Mouse (Mus musculus) adrenal gland, postnatal 4 days (tissue): ENCODE measurements around the gene Meltf. TPM values are rescaled to one million over a fixed set of nuclear protein-coding genes. Genes with fewer than 3 reads are reported as not detected.
A peak's percentile ranks its signal among the peaks of the same experiment; 100 is the strongest.
"Not testable (repeated sequence)": the region's sequence is repeated elsewhere in the genome, so short reads cannot be mapped to it uniquely, and the experiment has no call there.

ENCODE experiments used
- DNase-seq, 2 experiments: peaks; one replicate each; pipeline ENCODE4 v3.0.0; 2021 to 2022; ENCODE audit warnings: low spot score in 2 of 2, mixed read lengths in 2 of 2
- total RNA-seq, 2 experiments: library from RNA; stranded (reverse); gene quantifications; 2 replicates each; pipeline ENCODE4 v1.2.3; 2021

The Meltf gene
- total RNA-seq, 2 experiments from 2014 or later: 0.17 TPM; not detected in 1

DNA sequence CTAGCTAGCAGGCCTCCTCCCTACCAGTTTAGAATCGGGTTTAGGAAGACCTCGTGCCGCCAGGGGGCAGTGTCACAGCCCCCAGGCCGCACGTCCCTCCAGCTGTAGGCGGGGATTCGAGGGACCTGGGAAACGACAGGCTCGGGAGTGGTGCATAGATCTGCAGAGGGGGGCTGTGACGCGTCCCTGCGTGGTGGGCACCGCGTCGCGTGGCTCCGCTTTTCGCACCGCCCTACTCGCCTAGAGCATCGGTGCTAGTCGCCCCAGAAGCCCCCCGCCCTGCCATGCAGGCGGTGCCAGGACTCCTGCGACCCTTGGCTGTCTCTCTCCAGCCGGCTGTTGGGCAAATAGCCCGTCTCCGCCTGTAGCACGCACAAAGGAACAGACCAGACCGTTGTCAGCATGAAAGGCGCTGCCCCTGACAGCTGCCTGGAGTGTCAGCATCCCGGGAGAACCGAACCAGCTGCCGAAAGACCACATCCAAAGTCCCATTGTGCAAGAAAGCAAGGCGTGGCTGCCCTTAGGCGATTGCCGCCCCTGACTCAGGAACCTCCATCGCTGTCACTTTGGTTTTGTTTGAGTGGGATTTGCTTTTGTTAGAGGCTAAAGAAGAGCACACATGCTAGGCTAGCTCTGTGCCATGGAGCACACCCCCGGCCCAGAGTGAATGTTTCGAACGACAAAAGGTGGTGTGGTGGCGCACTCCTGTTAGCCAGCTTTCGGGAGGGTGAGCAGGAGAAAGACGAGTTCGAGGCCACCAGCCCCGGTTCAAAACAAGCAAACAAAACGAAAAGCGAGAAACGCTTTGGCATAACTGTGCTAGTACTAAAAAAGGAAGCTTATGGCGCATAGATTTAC lies 54.5 kb downstream of the Meltf start:
- peak; percentile 52 to 74 for DNase-seq

- no peak for DNase-seq
Measured at GRCm38 (mm10) chr16:31933751-31934549, 55.3 kb downstream of the Meltf start, which contains the start of gene Pigz. Pigz (plus strand) TSS chr16:31933851.

GRCm38 (mm10) chr16:31934550-31935010 lies 56.0 kb downstream of the Meltf start:
- DNase-seq: no peak

DNA sequence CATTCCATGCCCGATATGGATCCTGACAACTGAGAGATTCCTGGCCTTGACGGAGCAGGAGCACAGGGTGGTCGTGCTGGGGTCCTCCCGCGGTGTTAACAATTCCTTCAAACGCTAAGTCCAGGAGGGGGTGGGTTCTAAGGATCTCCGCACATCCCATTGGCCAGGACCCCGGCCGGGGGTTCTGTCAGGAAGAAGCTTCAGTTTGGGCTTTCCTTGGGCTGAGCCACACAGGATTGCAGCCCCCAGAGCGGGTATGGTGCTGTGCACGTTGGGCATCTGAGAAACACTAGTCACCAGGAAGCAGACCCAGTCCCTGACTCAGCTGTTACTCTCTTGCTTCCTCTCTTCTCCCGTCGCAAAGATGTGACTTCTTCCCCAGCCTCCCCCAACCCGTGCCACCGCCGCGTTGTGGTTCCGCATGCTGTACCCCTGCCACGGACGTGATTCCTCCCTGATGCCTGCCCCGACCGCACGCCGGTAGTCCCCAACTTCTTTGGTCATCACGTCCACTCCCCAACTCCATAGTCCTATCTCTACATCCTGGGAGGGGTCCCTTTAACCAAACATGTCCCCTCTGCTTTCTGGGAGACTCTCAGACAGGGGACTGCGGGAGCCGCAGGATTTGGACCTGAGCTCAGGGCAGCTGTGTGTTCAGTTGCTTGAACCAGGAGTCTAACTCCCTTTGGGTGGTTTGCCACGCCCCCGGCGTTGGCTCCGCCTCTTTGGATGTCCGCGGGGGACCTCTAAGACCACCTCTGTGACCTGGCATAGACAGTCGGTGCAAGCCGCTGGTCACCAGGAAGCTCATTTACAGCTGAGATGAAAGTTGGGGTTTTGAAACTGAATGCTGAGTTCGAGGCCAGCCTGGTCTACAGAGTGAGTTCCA lies 56.7 kb downstream of the Meltf start:
- no peak for DNase-seq

DNA sequence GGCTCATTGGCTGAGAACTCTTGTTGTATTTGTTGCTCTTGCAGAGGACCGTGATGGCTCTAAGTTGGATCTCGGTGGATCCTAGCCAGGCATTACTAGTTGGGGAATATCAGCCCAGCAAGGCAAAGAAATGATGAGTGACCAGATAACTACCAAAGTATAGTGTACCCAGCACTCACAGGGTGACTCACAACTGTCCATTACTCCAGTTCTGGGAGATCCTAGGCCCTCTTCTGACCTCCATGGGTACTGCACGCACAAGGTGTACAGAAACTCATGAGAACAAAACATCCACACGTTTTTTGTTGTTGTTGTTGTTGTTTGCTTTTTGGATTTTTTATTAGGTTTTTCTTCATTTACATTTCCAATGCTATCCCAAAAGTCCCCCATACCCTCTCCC lies 58.0 kb downstream of the Meltf start:
- no peak for DNase-seq

GRCm38 (mm10) chr16:31938856-31939255 lies 60.2 kb downstream of the Meltf start:
- no peak for DNase-seq

DNA sequence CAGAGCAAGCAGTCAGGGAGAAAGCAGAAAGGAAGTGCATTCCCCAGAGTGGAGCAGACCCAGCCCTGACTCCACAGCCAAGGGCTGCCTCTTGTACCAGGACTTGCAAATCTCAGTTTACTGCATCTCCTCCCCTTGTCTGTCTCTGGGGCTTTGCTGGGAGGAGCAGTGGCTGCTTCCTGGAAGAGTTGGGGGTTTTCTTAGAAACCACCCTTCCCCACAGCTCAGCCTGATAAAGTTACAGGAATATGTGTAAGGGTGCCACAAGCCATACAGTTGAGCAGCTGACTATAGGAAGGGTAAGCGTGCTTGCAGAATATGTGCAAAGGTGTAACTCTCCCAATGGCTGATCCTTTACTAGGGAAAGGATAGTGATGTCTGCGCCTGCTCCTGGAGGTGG lies 62.0 kb downstream of the Meltf start:
- no peak for DNase-seq

DNA sequence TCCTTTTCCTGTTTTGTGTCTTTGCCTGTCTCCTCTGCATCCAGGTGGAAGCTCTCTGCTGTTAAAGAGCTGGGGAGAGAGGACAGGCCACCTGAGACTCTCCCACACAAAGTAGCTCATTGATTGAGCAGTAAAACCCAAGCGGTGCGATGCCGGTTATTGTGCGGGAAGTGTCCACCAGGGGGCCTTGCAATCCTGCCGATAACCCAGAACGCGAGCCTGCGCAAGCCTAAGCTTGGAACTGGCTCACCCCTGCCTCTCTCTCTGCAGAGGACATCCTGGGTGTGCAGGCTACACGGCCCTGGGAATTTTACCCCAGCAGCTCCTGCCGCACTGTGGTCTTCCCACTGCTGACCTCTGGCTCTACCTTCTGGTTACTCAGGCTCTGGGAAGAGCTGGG lies 65.4 kb downstream of the Meltf start:
- peak; percentile 57 to 60 for DNase-seq

- DNase-seq: no peak
Measured at GRCm38 (mm10) chr16:31944698-31945255, 66.2 kb downstream of the Meltf start.

DNA sequence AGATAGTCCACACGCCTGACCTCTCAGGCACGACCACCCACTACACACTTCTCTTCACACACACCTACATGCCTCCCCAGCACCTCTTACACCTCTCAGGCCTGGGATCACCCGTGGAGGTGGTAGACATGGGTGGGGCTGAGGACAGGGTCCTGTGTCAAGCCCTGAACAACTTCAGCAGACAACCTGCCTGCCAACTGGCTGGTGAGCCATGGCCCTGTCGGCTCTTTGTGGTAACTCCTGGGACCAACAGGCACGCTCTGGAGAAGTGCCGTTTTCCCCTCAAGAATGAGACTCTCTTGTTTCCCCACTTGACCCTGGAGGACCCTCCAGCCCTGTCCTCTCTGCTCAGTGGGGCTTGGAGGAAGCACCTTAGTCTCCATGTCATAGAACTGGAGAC lies 66.8 kb downstream of the Meltf start:
- DNase-seq: no peak

GRCm38 (mm10) chr16:31945986-31946385 lies 67.4 kb downstream of the Meltf start:
- DNase-seq: not testable (repeated sequence)

DNA sequence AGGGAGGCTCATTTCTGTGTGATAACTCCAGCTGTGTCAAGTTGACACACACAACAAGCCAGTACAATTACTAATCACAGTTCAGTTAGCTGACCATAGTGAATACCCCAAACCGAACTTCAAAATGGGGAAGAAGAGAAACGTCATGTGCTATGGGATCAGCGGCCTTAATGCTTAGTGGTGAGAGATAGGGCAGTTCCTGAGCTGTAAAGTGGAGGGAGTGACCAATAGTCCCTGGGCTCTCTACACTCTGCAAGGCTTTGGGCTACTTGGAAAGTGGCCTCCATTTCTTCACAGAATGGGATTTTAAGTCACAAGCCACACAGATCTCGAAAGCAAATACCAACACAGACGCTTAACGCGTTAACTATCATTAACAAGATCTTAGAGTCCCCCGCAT lies 68.7 kb downstream of the Meltf start:
- no peak for DNase-seq

- DNase-seq: no peak
Measured at GRCm38 (mm10) chr16:31947901-31948316, 69.3 kb downstream of the Meltf start.

DNA sequence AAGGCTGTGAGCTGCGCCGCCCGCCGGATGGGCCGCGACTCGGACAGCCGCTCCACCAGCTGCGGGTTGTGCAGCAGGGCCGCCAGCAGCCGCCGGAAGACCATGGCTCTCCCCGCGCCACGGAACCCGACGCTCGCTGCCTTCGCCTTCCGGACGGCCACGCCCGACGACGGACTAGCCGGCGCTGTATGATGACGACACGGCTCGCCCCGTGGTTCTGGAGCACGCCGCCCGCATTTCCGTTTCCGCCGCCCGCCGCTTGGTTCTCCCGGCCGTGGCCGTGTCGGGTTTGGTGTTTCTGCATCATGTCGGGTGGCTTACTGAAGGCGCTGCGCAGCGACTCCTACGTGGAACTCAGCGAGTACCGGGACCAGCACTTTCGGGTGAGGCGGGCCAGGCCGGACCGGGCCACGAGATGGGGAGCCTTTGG lies 69.8 kb downstream of the Meltf start, which contains the start of the genes 0610012G03Rik and Ncbp2:
0610012G03Rik (minus strand) TSS at position 150 of the 430 bp plus-strand sequence.
Ncbp2 (plus strand) TSS at position 169 of the 430 bp plus-strand sequence.
- peak; percentile 92 to 96 for DNase-seq

Other genes starting within 250 kb of the Meltf start
- 10 to 100 TPM; 65.4 to 78.0 TPM for gene Dlg1, start 215.4 kb upstream of the Meltf start, total RNA-seq
- gene Pigz, start 55.0 kb downstream of the Meltf start, total RNA-seq: 1 to 10 TPM in 1 of 2 experiments, under 1 TPM in 1; 0.90 to 1.3 TPM
- 10 to 100 TPM; 38.5 to 39.7 TPM for gene 0610012G03Rik, start 69.7 kb downstream of the Meltf start, total RNA-seq
- 10 to 100 TPM; 47.9 to 48.2 TPM for gene Ncbp2, start 69.7 kb downstream of the Meltf start, total RNA-seq
- gene Senp5, start 124.5 kb downstream of the Meltf start, total RNA-seq: 10 to 100 TPM; 27.3 to 27.4 TPM
- 10 to 100 TPM; 54.8 to 57.8 TPM for gene Pak2, start 200.5 kb downstream of the Meltf start, total RNA-seq
- 10 to 100 TPM; 39.0 to 39.2 TPM for gene Pigx, start 220.9 kb downstream of the Meltf start, total RNA-seq
- 10 to 100 TPM; 14.5 to 16.2 TPM for gene Cep19, start 221.0 kb downstream of the Meltf start, total RNA-seq